Mouse (Mus musculus) erythroblast, embryonic 14.5 days (primary cell): Measurements from ENCODE around the gene Rgma.

ENCODE experiments used
- GATA1 ChIP-seq: IDR thresholded peaks from 2 replicates; pipeline ENCODE4 v1.6.1; 2012; ENCODE audit warnings: low read length, inconsistent platforms, mixed read lengths
- TAL1 ChIP-seq: IDR thresholded peaks from 3 replicates; pipeline ENCODE4 v1.6.1; 2012; ENCODE audit warnings: low read length, inconsistent platforms, mixed read lengths

GRCm38 (mm10) chr7:73402671-73403070 is 27.4 kb downstream of the Rgma start:
- no peak for TF ChIP-seq GATA1
- no peak for TF ChIP-seq TAL1
